Mouse (Mus musculus): Measurements from ENCODE around the gene Cap2.

DNA sequence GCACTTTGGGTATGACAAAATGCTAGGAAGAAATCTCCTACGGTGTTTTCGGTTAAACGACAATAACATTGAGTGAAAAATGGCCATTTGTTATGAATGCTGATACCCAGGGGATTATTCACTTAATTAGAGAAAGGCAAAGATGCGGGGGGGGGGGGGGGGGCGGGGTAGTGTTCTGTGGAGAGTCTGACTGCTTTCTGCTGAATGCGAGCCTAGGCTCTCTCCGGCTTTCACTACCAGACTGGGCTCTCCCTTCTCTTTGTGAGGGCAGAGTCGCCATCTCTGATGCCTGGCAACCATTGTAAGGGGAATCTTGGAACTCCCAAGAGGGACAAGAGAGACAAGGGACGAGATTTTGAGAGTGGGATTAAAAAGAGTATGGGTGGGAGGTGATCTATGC, 43.4 kb downstream of the Cap2 start:
- TF ChIP-seq NELFE (IDR thresholded peaks at IDR 0.05; ENCODE audit: low read depth, low read length), result no peak
- no peak for TF ChIP-seq POLR2A (IDR thresholded peaks at IDR 0.05; ENCODE audit: control insufficient read depth in 1 of 2, insufficient read depth in 1 of 2, low read depth in 1 of 2, low read length in 2 of 2, poor library complexity in 1 of 2)
- TF ChIP-seq MAX (IDR thresholded peaks at IDR 0.05; ENCODE audit: low read length), result no peak
- no peak for TF ChIP-seq MAFK (IDR thresholded peaks at IDR 0.05; ENCODE audit: borderline replicate concordance, low read depth, low read length)
- no peak for TF ChIP-seq USF1 (IDR thresholded peaks at IDR 0.05; ENCODE audit: low read depth, low read length)
- no peak for TF ChIP-seq EP300 (IDR thresholded peaks at IDR 0.05; ENCODE audit: low read depth in 1 of 2, low read length in 2 of 2)
- TF ChIP-seq CHD2 (IDR thresholded peaks at IDR 0.05; ENCODE audit: low read length), result no peak
- no peak for TF ChIP-seq CTCF (IDR thresholded peaks at IDR 0.05 in 2 of 3, conservative IDR thresholded peaks at IDR 0.05 in 1 of 3; ENCODE audit: control insufficient read depth in 1 of 3, insufficient read depth in 1 of 3, low read depth in 2 of 3, low read length in 3 of 3, poor library complexity in 1 of 3, severe bottlenecking in 1 of 3)
